Mouse (Mus musculus): Measurements from ENCODE around the gene Atp1b3.
"Not testable (repeated sequence)": the region's sequence is repeated elsewhere in the genome, so short reads cannot be mapped to it uniquely, and the experiment has no call there.

Gene Atp1b3

DNA sequence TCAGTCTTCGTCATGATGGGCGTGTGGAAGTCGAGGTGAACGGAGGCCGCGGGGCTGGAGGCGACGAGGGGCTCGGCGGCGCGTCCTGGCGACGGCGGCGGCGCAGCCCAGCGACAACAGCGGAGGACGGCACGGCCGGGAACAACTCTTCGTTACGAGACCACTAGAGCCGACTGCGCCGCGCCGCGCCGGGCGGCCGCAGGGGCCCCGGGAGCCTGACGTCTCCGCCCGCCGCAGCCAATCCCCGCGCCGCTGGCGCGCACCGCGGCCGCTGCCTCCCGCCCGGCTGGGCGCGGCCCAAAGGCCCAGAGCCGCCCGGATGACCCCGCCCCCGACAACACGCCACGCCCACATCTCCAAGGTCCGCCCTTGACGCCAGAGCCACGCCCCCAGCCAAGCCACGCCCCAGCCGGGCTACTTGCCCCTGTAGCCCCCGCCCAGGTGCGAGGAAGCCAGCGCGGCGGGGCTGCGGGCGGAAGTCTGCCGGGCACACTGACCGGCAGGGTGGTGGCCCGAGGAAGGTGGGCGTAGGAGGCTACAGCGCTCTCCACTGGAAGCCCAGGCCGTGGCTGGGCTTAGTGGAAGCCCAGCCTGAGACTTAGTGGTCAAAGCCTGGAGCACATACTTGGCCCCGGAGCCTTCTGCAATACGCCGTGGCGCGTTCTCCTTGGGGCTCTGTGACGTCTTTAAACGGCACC, at the start of gene Atp1b3:
TSS of gene Atp1b3 (minus strand) at position 302 of the 698 bp plus-strand sequence.
- DNase-seq: peak; percentile 97

DNA sequence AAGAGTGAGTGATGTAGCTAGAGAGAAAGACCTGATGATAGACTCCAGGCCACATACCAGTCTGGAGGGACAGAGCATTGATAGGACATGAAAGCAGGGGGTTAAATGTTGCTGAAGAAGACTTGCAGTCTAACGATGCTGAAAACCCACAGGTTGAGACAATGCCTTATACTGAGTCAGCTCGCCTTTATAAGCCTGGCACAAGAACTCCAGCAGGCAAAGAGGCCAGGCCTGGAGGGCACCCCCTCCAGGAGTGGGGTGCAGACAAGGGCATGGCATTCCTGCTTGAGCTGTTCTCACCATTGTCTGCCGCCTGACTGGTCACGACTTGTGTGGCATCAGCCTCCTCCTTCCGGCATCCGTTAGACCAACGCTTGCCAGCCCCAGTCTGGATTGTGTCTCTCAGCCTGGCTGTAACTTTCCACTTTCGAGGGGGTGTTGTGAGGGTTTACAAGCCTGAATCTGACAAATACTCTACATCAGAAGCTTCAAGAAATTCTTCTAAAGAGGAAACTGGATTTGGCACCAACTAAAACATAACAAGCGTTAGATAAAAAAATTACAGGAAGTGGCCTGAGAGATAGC, 48.7 kb upstream of the Atp1b3 start:
- no peak for DNase-seq

- DNase-seq: no peak
Measured at GRCm38 (mm10) chr9:96404312-96404711, 40.1 kb upstream of the Atp1b3 start.

- DNase-seq: not testable (repeated sequence)
Measured at GRCm38 (mm10) chr9:96399916-96400315, 35.7 kb upstream of the Atp1b3 start.

DNA sequence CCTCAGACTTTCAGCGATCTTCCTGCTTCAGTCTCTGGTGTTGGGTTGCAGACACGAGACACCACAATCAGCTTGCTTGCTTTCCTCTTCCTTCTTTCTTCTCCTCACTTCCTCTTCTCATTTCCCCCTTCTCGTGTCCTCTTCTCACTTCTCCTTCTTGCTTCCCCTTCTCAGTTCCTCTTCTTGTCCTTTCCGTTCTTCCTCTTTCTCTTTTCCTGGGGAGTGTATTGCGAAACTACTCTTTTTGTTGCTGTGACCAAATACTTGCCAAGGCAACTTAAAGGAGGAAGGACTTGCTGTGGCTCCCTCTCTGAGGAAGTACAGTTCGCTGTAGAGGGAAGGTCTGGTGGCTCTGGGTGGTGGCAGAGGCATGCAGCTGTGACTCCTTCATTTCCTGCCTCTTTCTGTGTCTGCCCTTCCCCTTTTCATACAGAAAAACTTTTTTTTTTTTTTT, 35.2 kb upstream of the Atp1b3 start:
- DNase-seq: no peak

- DNase-seq: no peak
Measured at GRCm38 (mm10) chr9:96398614-96399013, 34.4 kb upstream of the Atp1b3 start.

GRCm38 (mm10) chr9:96398165-96398564, 33.9 kb upstream of the Atp1b3 start:
- no peak for DNase-seq

- no peak for DNase-seq
Measured at GRCm38 (mm10) chr9:96394910-96395690, 30.9 kb upstream of the Atp1b3 start.

GRCm38 (mm10) chr9:96393731-96394235, 29.5 kb upstream of the Atp1b3 start:
- no peak for DNase-seq

- DNase-seq: no peak
Measured at GRCm38 (mm10) chr9:96393112-96393511, 28.9 kb upstream of the Atp1b3 start.

- DNase-seq: no peak
Measured at GRCm38 (mm10) chr9:96391921-96392320, 27.7 kb upstream of the Atp1b3 start.

- no peak for DNase-seq
Measured at GRCm38 (mm10) chr9:96383714-96384487, 19.7 kb upstream of the Atp1b3 start.

- no peak for DNase-seq
Measured at GRCm38 (mm10) chr9:96382756-96383155, 18.5 kb upstream of the Atp1b3 start.

GRCm38 (mm10) chr9:96381393-96381792, 17.2 kb upstream of the Atp1b3 start:
- DNase-seq: no peak

- no peak for DNase-seq
Measured at GRCm38 (mm10) chr9:96379551-96379950, 15.3 kb upstream of the Atp1b3 start.

DNA sequence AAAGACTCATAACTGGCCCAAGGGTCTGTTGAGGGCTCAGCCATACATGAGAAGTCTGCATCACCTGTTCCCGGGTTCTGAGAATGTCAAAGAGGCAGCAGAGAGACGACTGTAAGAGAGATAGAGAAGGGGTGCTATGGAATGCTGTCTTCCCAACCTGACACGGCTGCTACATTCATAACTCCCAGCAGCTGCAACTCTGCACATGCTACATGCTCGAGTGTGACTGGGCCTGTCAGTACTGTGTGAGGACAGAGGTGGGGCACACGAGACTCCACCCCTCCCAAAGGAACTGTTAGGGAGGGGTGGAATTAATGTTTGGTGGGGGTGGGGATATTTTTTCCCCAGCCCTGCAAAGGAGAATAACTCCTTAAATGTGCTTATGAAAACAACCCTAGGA, 14.5 kb upstream of the Atp1b3 start:
- no peak for DNase-seq

GRCm38 (mm10) chr9:96377096-96377495, 12.9 kb upstream of the Atp1b3 start:
- DNase-seq: no peak

DNA sequence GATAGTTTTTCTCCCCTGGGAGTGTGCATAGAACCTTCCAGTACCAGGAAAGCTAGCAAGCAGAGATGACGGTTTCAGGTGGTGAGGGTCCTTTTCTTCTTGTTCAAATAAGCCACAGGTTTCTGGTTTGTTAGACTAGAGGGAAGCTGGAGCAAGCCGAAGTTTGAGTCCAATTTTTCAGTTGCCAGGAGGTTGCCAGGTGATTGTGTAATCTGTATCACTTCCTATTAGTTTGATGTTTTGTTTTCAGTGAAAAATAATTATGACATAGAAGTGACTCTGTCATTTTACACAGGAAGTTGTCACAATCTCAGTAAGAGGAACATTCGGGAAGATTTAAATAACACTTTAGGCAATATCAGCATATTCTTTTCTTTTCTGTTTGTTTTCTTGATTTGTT, 11.6 kb upstream of the Atp1b3 start:
- DNase-seq: no peak

DNA sequence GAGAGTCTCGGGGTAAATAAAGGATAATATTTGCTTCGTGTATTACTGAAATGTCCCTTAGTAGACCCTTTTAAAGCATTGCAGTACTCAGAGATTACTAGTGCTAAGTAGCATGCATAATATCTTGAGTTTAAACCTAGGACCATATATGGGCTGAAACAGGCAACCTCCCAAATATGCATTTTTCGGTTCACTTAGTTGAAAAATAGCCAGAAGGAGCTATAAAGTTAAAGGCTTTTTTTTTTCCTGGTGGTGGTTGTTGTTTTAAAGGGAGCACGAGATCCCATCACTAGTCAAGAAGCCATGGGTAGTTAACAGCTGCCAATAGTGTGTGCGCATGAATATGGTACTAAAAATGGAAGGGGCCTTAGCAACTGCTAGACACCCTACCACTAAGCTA, 6.8 kb upstream of the Atp1b3 start:
- DNase-seq: no peak

DNA sequence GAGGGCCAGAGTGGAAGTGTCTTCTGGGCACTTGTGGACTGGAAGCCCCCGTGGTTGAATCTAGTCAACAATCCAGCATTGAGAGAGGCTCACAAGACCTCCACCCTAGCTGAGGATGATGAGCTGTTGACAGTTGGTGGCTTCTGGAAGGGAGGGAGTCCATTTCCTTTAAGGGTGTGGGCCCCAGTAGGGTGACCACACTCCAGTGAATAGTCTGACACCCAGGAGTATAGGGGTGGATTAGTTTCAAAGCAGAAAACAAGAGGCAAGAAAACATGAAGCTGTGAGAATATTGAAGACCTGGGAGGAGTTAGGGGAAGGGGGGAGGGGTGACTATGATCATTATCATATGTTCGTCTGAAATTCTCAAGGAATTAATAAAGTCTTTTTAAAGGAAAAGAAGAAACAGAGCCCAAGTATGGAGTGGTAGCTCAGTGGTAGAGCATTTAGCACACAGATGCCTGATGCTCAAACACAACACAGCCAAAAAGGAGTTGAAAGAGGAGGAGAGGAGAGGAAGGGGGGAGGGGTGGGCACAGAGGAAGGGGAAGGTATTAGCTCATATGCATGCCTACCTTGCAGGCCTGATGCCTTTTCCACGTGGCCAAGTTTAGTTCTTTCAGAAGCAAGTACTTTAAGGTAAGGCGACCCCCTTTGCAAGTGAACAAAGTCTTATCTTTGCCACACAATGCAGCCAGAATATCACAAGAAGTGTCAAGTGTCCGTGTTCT, 5.6 kb upstream of the Atp1b3 start:
- DNase-seq: no peak

GRCm38 (mm10) chr9:96365271-96365872, 1.1 kb upstream of the Atp1b3 start:
- DNase-seq: peak; percentile 38

All from cerebellum, adult 9-11 months (tissue).